Mouse (Mus musculus) megakaryocyte, embryonic 14.5 days (primary cell): Measurements from ENCODE around the gene Smyd3. TPM values are rescaled to one million over a fixed set of nuclear protein-coding genes. Genes with fewer than 3 reads are reported as not detected.

Experiments
- H3K27me3 ChIP-seq: replicated peaks from 2 replicates; pipeline ENCODE3; 2012; ENCODE audit warnings: inconsistent platforms
- H3K36me3 ChIP-seq: replicated peaks from 2 replicates; pipeline ENCODE3; 2012; ENCODE audit warnings: low read length, inconsistent platforms, mixed read lengths
- H3K4me1 ChIP-seq: 2 replicates; pipeline ENCODE4 v1.6.1; 2012; ENCODE audit warnings: inconsistent platforms
- H3K4me3 ChIP-seq: replicated peaks from 2 replicates; pipeline ENCODE3; 2012; ENCODE audit warnings: moderate library complexity, mild to moderate bottlenecking, inconsistent platforms
- H3K9me3 ChIP-seq: 2 replicates; pipeline ENCODE4 v1.6.1; 2012; ENCODE audit warnings: inconsistent platforms
- FLI1 ChIP-seq: IDR thresholded peaks from 2 replicates; pipeline ENCODE4 v1.6.1; 2012; ENCODE audit warnings: low read length, inconsistent platforms, mixed read lengths
- GATA1 ChIP-seq: IDR thresholded peaks from 3 replicates; pipeline ENCODE4 v1.6.1; 2012; ENCODE audit warnings: mixed read lengths, low read length, inconsistent platforms, borderline replicate concordance
- polyA plus RNA-seq: library from polyadenylated mRNA; stranded (reverse); fragments of >175 nt; gene quantifications from 2 replicates; pipeline ENCODE4 v1.2.3, GENCODE M21; 2012; ENCODE audit warnings: low replicate concordance; ENCODE audit not compliant: insufficient read depth

Smyd3 gene
- polyA plus RNA-seq, 1 experiment = 2.4 TPM

- Histone ChIP-seq H3K9me3 (no peaks in the 10 kb centered on the region), H3K27me3 (no peaks in the 10 kb centered on the region)
Observed at GRCm38 (mm10) chr1:179096993-179097392, 420.8 kb downstream of the Smyd3 start.

GRCm38 (mm10) chr1:179096323-179096722, 421.5 kb downstream of the Smyd3 start:
- H3K4me3 ChIP-seq = no peak overlapping the region

More at GRCm38 (mm10) chr1:179096993-179097392, 420.8 kb downstream of the Smyd3 start:
- H3K4me1 ChIP-seq = peaks cover 6% of the 10 kb centered on the region
- peaks cover 6% of the 10 kb centered on the region for H3K36me3 ChIP-seq
- H3K4me3 ChIP-seq = no peak overlapping the region
- no peak for TF ChIP-seq FLI1
- TF ChIP-seq GATA1 = no peak

GRCm38 (mm10) chr1:179089174-179089573, 428.7 kb downstream of the Smyd3 start:
- Histone ChIP-seq H3K4me3 (no peak overlapping the region), H3K27me3 (no peaks in the 10 kb centered on the region), H3K9me3 (peaks cover 13% of the 10 kb centered on the region), H3K36me3 (peaks cover 25% of the 10 kb centered on the region), H3K4me1 (peaks cover 6% of the 10 kb centered on the region)
- no peak for TF ChIP-seq FLI1
- TF ChIP-seq GATA1 = no peak

More at GRCm38 (mm10) chr1:179096323-179096722, 421.5 kb downstream of the Smyd3 start:
- TF ChIP-seq GATA1 = no peak
- TF ChIP-seq FLI1 = no peak
- peaks cover 12% of the 10 kb centered on the region for H3K36me3 ChIP-seq
- H3K9me3 ChIP-seq = no peaks in the 10 kb centered on the region
- peaks cover 6% of the 10 kb centered on the region for H3K4me1 ChIP-seq
- H3K27me3 ChIP-seq = no peaks in the 10 kb centered on the region

- TF ChIP-seq GATA1 = no peak
- TF ChIP-seq FLI1 = no peak
- H3K27me3 ChIP-seq = no peaks in the 10 kb centered on the region
- no peak overlapping the region for H3K4me3 ChIP-seq
- H3K36me3 ChIP-seq = peaks cover 25% of the 10 kb centered on the region
- peaks cover 13% of the 10 kb centered on the region for H3K9me3 ChIP-seq
- H3K4me1 ChIP-seq = no peaks in the 10 kb centered on the region
Observed at GRCm38 (mm10) chr1:179087033-179087998, 430.5 kb downstream of the Smyd3 start.

GRCm38 (mm10) chr1:179086208-179086607, 431.6 kb downstream of the Smyd3 start:
- Histone ChIP-seq H3K36me3 (peaks cover 18% of the 10 kb centered on the region), H3K27me3 (no peaks in the 10 kb centered on the region), H3K9me3 (peaks cover 13% of the 10 kb centered on the region), H3K4me3 (no peak overlapping the region), H3K4me1 (no peaks in the 10 kb centered on the region)
- TF ChIP-seq GATA1 = no peak
- no peak for TF ChIP-seq FLI1

GRCm38 (mm10) chr1:179083098-179083497, 434.7 kb downstream of the Smyd3 start:
- no peak for TF ChIP-seq GATA1
- no peak for TF ChIP-seq FLI1
- peaks cover 18% of the 10 kb centered on the region for H3K36me3 ChIP-seq
- H3K4me1 ChIP-seq = no peaks in the 10 kb centered on the region
- H3K27me3 ChIP-seq = no peaks in the 10 kb centered on the region
- peaks cover 16% of the 10 kb centered on the region for H3K9me3 ChIP-seq
- H3K4me3 ChIP-seq = no peak overlapping the region

GRCm38 (mm10) chr1:179073846-179074245, 444.0 kb downstream of the Smyd3 start:
- H3K4me3 ChIP-seq = no peak overlapping the region
- TF ChIP-seq FLI1 (no peak), GATA1 (no peak)
- no peaks in the 10 kb centered on the region for H3K36me3 ChIP-seq
- peaks cover 3% of the 10 kb centered on the region; the same call in 1 of the 2 replicates for H3K9me3 ChIP-seq
- H3K27me3 ChIP-seq = no peaks in the 10 kb centered on the region
- H3K4me1 ChIP-seq = no peaks in the 10 kb centered on the region; the same call in 1 of the 2 replicates

GRCm38 (mm10) chr1:179072935-179073654, 444.7 kb downstream of the Smyd3 start:
- H3K4me3 ChIP-seq = no peak overlapping the region
- H3K9me3 ChIP-seq = 0 out of 2 replicates have a peak, but pooled peaks cover 3% of the 10 kb centered on the region
- no peaks in the 10 kb centered on the region for H3K27me3 ChIP-seq
- H3K36me3 ChIP-seq = no peaks in the 10 kb centered on the region
- no peaks in the 10 kb centered on the region; the same call in 1 of the 2 replicates for H3K4me1 ChIP-seq
- TF ChIP-seq FLI1 (no peak), GATA1 (no peak)

GRCm38 (mm10) chr1:179072406-179072805, 445.4 kb downstream of the Smyd3 start:
- TF ChIP-seq GATA1 (no peak), FLI1 (no peak)
- H3K4me1 ChIP-seq = no peaks in the 10 kb centered on the region; the same call in 1 of the 2 replicates
- H3K9me3 ChIP-seq = 0 out of 2 replicates have a peak, but pooled peaks cover 3% of the 10 kb centered on the region

More at GRCm38 (mm10) chr1:179072406-179072805, 445.4 kb downstream of the Smyd3 start:
- H3K4me3 ChIP-seq = no peak overlapping the region
- no peaks in the 10 kb centered on the region for H3K27me3 ChIP-seq
- H3K36me3 ChIP-seq = no peaks in the 10 kb centered on the region
